Mouse (Mus musculus) hindbrain, postnatal 0 days (tissue): ENCODE measurements at regions not wholly inside any gene's neighbourhood (a gene's known extent, or its start where the extent isn't known, plus 50 kb on each side); places are given as distances from the start of the nearest gene placed in this dataset.

ENCODE experiments used
- ATAC-seq: fragments of 200-750 bp; cut with Nextera tagmentation; 2 replicates; pipeline ENCODE4 v1.8.0; 2017; ENCODE audit warnings: mild to moderate bottlenecking, moderate TSS enrichment, moderate library complexity
- DNase-seq: peaks from one replicate; pipeline ENCODE4 v3.0.0-alpha.2; 2015; ENCODE audit warnings: low spot score
- H3K27ac ChIP-seq: fragments of 300-500 bp; sonication (generic); 2 replicates; pipeline ENCODE4 v1.5.1; 2014; ENCODE audit warnings: mild to moderate bottlenecking
- H3K27me3 ChIP-seq: fragments of 300-500 bp; sonication (generic); 2 replicates; pipeline ENCODE4 v1.6.1; 2014; ENCODE audit warnings: low read length, mixed read lengths; ENCODE audit not compliant: insufficient read depth
- H3K36me3 ChIP-seq: fragments of 300-500 bp; sonication (generic); 2 replicates; pipeline ENCODE4 v1.6.1; 2014; ENCODE audit warnings: low read length, mixed read lengths; ENCODE audit not compliant: insufficient read depth
- H3K4me1 ChIP-seq: fragments of 300-500 bp; sonication (generic); 2 replicates; pipeline ENCODE4 v1.6.1; 2014; ENCODE audit warnings: antibody characterized with exemption, low read length, mixed read lengths; ENCODE audit not compliant: insufficient read depth
- H3K4me2 ChIP-seq: fragments of 300-500 bp; sonication (generic); 2 replicates; pipeline ENCODE4 v1.6.1; 2014; ENCODE audit warnings: low read depth, mild to moderate bottlenecking, low read length, moderate library complexity, mixed read lengths
- H3K4me3 ChIP-seq: fragments of 300-500 bp; sonication (generic); 2 replicates; pipeline ENCODE4 v1.5.1; 2014; ENCODE audit warnings: low read length
- H3K9ac ChIP-seq: fragments of 300-500 bp; sonication (generic); replicated peaks from 2 replicates; pipeline ENCODE4 v1.6.1; 2014; ENCODE audit warnings: mild to moderate bottlenecking, low read length, moderate library complexity, mixed read lengths
- H3K9me3 ChIP-seq: fragments of 300-500 bp; sonication (generic); 2 replicates; pipeline ENCODE4 v1.6.1; 2016; ENCODE audit warnings: low read length, mixed read lengths
- CTCF ChIP-seq: IDR thresholded peaks from 2 replicates; pipeline ENCODE4 v1.5.1; 2016; ENCODE audit warnings: antibody characterized with exemption, control low read depth, low read depth
- WGBS: fragments of 180-500 bp; shearing (Covaris S2); extraction: QIAGEN DNeasy Blood & Tissue Kit; methylation state at CpG from one replicate; pipeline ENCODE4 v1.1.7; 2014; 5-methylcytosine and 5-hydroxymethylcytosine counted together

- H3K4me2 ChIP-seq = no peak overlapping the region
- DNase-seq (no peak), ATAC-seq (no peak)
- H3K36me3 ChIP-seq = no peaks in the 10 kb centered on the region
- H3K4me1 ChIP-seq = no peaks in the 10 kb centered on the region
- TF ChIP-seq CTCF = no peak
- H3K4me3 ChIP-seq = no peak overlapping the region
- H3K27ac ChIP-seq = no peak overlapping the region
- H3K9ac ChIP-seq = no peak overlapping the region
- no peaks in the 10 kb centered on the region for H3K27me3 ChIP-seq
- 73% methylated on average over 5 of the region's 5 CpGs for WGBS
- H3K9me3 ChIP-seq = no peaks in the 10 kb centered on the region
Observed at GRCm38 (mm10) chr5:26586108-26586507, 230.9 kb upstream of the Dpp6 start.

- no peaks in the 10 kb centered on the region for H3K9me3 ChIP-seq
- no peak overlapping the region for H3K4me2 ChIP-seq
- ATAC-seq (no peak), DNase-seq (no peak)
- no peaks in the 10 kb centered on the region for H3K27me3 ChIP-seq
- no peaks in the 10 kb centered on the region for H3K4me1 ChIP-seq
- H3K9ac ChIP-seq = no peak overlapping the region
- H3K27ac ChIP-seq = no peak overlapping the region
- H3K4me3 ChIP-seq = no peak overlapping the region
- TF ChIP-seq CTCF = no peak
- no peaks in the 10 kb centered on the region for H3K36me3 ChIP-seq
- 76% methylated on average over 6 of the region's 6 CpGs for WGBS
Observed at GRCm38 (mm10) chr5:26590886-26591285, 226.1 kb upstream of the Dpp6 start.

- no peak for TF ChIP-seq CTCF
- 57% methylated on average over 3 of the region's 3 CpGs for WGBS
- ATAC-seq = no peak
Observed at GRCm38 (mm10) chr5:26592341-26592740, 224.7 kb upstream of the Dpp6 start.

GRCm38 (mm10) chr5:26597991-26598390 is 219.0 kb upstream of the Dpp6 start:
- ATAC-seq (no peak), DNase-seq (no peak)
- WGBS = 85% methylated on average over 2 of the region's 2 CpGs

More at GRCm38 (mm10) chr5:26592341-26592740, 224.7 kb upstream of the Dpp6 start:
- H3K4me3 ChIP-seq = no peak overlapping the region
- H3K27ac ChIP-seq = no peak overlapping the region
- H3K9me3 ChIP-seq = no peaks in the 10 kb centered on the region
- H3K9ac ChIP-seq = no peak overlapping the region
- DNase-seq = no peak
- H3K4me2 ChIP-seq = no peak overlapping the region
- H3K36me3 ChIP-seq = no peaks in the 10 kb centered on the region
- no peaks in the 10 kb centered on the region for H3K27me3 ChIP-seq
- no peaks in the 10 kb centered on the region for H3K4me1 ChIP-seq

GRCm38 (mm10) chr5:26619272-26619671 is 197.7 kb upstream of the Dpp6 start:
- WGBS = 56% methylated on average over 2 of the region's 2 CpGs
- no peak for ATAC-seq

More at GRCm38 (mm10) chr5:26597991-26598390, 219.0 kb upstream of the Dpp6 start:
- no peaks in the 10 kb centered on the region for H3K36me3 ChIP-seq
- H3K27me3 ChIP-seq = no peaks in the 10 kb centered on the region
- no peak overlapping the region for H3K4me2 ChIP-seq
- H3K27ac ChIP-seq = no peak overlapping the region
- TF ChIP-seq CTCF = no peak
- no peak overlapping the region for H3K4me3 ChIP-seq
- no peak overlapping the region for H3K9ac ChIP-seq
- no peaks in the 10 kb centered on the region for H3K4me1 ChIP-seq
- H3K9me3 ChIP-seq = no peaks in the 10 kb centered on the region

GRCm38 (mm10) chr5:26622116-26622515 is 194.9 kb upstream of the Dpp6 start:
- ATAC-seq = no peak
- no peaks in the 10 kb centered on the region for H3K9me3 ChIP-seq
- TF ChIP-seq CTCF = no peak
- no peaks in the 10 kb centered on the region for H3K36me3 ChIP-seq
- H3K27ac ChIP-seq = no peak overlapping the region
- H3K4me1 ChIP-seq = no peaks in the 10 kb centered on the region
- no peak overlapping the region for H3K4me2 ChIP-seq
- DNase-seq = no peak
- 45% methylated on average over 2 of the region's 2 CpGs for WGBS
- H3K4me3 ChIP-seq = no peak overlapping the region
- H3K27me3 ChIP-seq = no peaks in the 10 kb centered on the region
- H3K9ac ChIP-seq = no peak overlapping the region

More at GRCm38 (mm10) chr5:26619272-26619671, 197.7 kb upstream of the Dpp6 start:
- H3K4me3 ChIP-seq = no peak overlapping the region
- no peaks in the 10 kb centered on the region for H3K27me3 ChIP-seq
- no peak for DNase-seq
- no peak for TF ChIP-seq CTCF
- H3K36me3 ChIP-seq = no peaks in the 10 kb centered on the region
- no peaks in the 10 kb centered on the region for H3K4me1 ChIP-seq
- no peak overlapping the region for H3K9ac ChIP-seq
- H3K9me3 ChIP-seq = no peaks in the 10 kb centered on the region
- no peak overlapping the region for H3K27ac ChIP-seq
- no peak overlapping the region for H3K4me2 ChIP-seq

- Histone ChIP-seq H3K9ac (no peak overlapping the region), H3K4me3 (no peak overlapping the region), H3K36me3 (no peaks in the 10 kb centered on the region), H3K27me3 (no peaks in the 10 kb centered on the region), H3K4me1 (no peaks in the 10 kb centered on the region), H3K27ac (no peak overlapping the region), H3K4me2 (no peak overlapping the region), H3K9me3 (no peaks in the 10 kb centered on the region)
- DNase-seq = no peak
- TF ChIP-seq CTCF = no peak
- no peak for ATAC-seq
- whole genome bisulfite sequencing = 89% methylated on average over 1 of the region's 1 CpGs
Observed at GRCm38 (mm10) chr5:26671478-26671877, 145.5 kb upstream of the Dpp6 start.
